Mouse (Mus musculus) ovary, postnatal 14 days (tissue): ENCODE measurements around the gene Vmn1r239-ps.
A peak's percentile ranks its signal among the peaks of the same experiment; 100 is the strongest.
"Not testable (repeated sequence)": the region's sequence is repeated elsewhere in the genome, so short reads cannot be mapped to it uniquely, and the experiment has no call there.

Experiments
- DNase-seq: peaks from one replicate; pipeline ENCODE4 v3.0.0; 2022; ENCODE audit warnings: low spot score

Gene Vmn1r239-ps

DNA sequence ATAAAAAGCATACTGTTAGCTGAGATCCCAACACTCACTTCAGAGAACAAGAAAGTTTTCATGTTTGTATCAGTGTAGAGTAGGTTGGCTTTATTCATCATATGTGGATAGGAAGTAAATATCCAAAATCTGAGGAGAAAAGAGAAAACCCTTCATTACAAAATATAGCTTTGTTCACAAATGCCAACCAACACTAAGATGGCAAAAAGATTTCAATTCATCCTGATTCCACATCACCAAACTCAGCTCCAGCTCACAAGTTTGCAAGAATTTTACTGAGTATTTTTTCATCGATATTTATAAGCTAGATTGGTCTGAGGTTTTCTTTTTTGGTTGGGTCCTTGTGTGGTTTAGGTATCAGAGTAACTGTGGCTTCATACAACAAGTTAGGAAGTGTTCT is at the start of gene Vmn1r239-ps:
Vmn1r239-ps (minus strand) TSS at position 101 of the 400 bp plus-strand sequence.
- DNase-seq, result not testable (repeated sequence)

- DNase-seq, result no peak
These were observed 36.0 kb upstream of the Vmn1r239-ps start for GRCm38 (mm10) chrX:147489551-147489950.

- DNase-seq, result no peak
These were observed 10.1 kb downstream of the Vmn1r239-ps start for GRCm38 (mm10) chrX:147443386-147443785.

GRCm38 (mm10) chrX:147435400-147435799 is 18.1 kb downstream of the Vmn1r239-ps start:
- DNase-seq, result no peak

DNA sequence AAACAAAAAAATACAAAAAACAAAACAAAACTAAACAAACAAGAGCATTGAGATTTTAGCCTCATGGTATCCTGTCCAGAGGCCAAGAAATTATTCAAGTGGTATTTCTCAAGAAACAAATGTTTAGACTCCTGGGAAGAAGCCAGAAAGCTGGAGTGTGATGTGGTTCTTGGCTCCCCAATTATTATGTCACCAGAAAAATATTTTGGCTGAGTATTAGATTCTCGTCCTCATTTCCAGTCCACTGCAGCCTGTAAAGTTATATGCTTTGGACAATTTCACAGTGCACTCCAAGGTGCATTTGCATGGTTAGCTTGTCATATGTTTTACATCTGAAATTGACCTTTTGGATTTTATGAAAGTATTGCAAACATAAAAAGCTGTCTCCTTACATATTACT is 23.8 kb downstream of the Vmn1r239-ps start:
- DNase-seq, result peak; percentile 1

DNA sequence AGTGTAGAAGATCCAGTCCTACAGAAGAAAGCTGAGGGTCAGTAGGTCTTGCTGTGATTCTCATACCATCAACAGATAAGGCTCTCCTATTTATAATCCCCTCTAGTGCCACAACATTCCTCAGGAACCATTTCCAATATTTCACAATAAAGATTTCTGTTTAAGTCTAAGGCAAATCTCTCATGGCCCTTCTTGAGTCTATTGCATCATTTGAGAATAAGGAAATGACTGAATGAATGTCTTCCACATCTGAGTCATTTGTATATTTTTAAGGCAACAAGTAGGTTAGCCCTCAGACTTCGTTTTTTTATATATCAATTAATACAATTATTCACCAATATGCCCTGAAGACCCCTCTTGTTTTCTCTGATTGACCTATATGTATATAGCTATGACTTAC is 24.4 kb downstream of the Vmn1r239-ps start, which contains the start of gene Il13ra2:
Il13ra2 (minus strand) TSS at position 64 of the 400 bp plus-strand sequence.
- DNase-seq, result no peak
